Mouse (Mus musculus) E14TG2a.4 (cell line): ENCODE measurements around the gene C2.
A peak's percentile ranks its signal among the peaks of the same experiment; 100 is the strongest.

ENCODE experiments used
- H3K27me3 ChIP-seq: 2 replicates; pipeline ENCODE4 v1.6.1; 2014; ENCODE audit warnings: low read length, control low read depth; ENCODE audit not compliant: insufficient read depth
- H3K36me3 ChIP-seq: 2 replicates; pipeline ENCODE4 v1.6.1; 2014; ENCODE audit warnings: low read length, control low read depth; ENCODE audit not compliant: insufficient read depth
- H3K4me1 ChIP-seq: replicated peaks from 2 replicates; pipeline ENCODE4 v1.6.1; 2014; ENCODE audit warnings: low read depth, low read length, control low read depth
- H3K4me3 ChIP-seq: replicated peaks from 2 replicates; pipeline ENCODE4 v1.5.1; 2014; ENCODE audit warnings: mild to moderate bottlenecking, low read length
- H3K9me3 ChIP-seq: 2 replicates; pipeline ENCODE4 v1.6.1; 2014; ENCODE audit warnings: low read length, control low read depth
- CTCF ChIP-seq: conservative IDR thresholded peaks from 2 replicates; pipeline ENCODE4 v1.5.1; 2014; ENCODE audit warnings: low read length
- NANOG ChIP-seq: IDR thresholded peaks from 2 replicates; pipeline ENCODE4 v1.6.1; 2014; ENCODE audit warnings: borderline replicate concordance, low read length, mixed read lengths
- POU5F1 ChIP-seq: IDR thresholded peaks from 2 replicates; pipeline ENCODE4 v1.6.1; 2014; ENCODE audit warnings: low read length, borderline replicate concordance

C2 gene

DNA sequence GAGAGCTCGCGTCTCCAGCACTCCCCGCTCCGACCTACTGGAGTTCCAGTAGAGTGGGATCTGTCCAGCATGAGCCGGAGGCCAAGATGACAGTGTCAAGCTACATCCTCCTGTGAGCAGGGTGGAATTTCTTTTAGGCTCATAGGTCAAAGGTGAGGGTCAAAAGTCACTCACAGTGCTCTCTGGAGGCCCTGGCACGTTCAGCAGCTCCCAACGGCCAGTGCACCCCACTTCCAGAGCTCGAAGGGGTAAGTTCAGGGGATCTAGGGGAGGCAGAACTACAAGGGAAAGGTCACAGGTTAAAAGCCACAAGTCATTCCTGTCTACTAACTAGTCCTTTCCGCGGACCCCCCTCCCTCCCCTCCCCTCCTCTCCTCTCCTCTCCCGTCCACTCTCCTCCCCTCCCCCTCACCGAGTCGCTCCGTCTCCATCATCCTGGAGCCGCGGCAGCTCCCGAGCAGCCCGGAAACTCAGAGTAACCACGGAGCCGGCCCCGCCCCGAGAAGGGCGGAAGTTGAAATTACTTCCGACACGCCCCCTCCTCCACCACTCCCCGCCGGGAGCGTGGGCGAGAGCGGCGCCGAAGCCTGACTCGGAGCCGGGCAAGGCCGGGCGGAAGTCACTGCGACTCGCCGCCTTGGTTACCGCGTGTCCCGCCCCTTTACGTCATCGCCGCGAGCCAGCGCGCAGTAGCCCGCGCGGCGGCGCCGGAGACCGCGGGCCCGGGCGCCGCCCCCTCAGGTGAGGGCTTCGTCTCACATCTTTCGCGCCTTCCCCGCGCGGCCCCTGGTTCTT lies 48.1 kb downstream of the C2 start, which contains the start of the genes Skiv2l and Nelfe:
Gene Skiv2l (minus strand): TSS at position 489 of the 795 bp plus-strand sequence.
Gene Nelfe (plus strand): TSS at position 670 of the 795 bp plus-strand sequence.
- peak within 1 kb of the TSS; percentile 99 for H3K4me3 ChIP-seq
- H3K9me3 ChIP-seq: no peaks in the 10 kb centered on the region
- TF ChIP-seq NANOG (no peak), POU5F1 (no peak), CTCF (no peak)
- H3K4me1 ChIP-seq: peaks cover 38% of the 10 kb centered on the region
- no peaks in the 10 kb centered on the region for H3K27me3 ChIP-seq
- H3K36me3 ChIP-seq: peaks cover 75% of the 10 kb centered on the region

DNA sequence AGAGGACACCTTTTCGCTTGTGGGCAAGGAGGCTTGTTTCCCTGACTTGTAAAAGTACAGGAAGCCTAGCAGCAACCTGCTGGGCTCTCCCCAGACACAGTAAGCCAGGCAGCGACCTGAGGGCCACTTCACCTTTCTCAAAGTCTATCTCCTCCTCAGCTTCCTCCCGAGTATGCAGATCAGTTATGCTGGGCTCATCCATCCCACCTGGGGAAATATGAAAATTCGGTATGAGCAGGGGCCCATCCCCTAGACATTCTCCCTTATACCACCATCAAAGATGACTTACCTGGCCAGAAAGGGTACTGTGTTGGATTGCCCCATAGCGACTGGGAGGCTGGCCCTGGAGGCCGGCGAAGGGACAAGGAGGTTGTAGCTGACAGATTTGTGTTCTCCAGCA lies 50.5 kb downstream of the C2 start:
- no peaks in the 10 kb centered on the region for H3K27me3 ChIP-seq
- peaks cover 29% of the 10 kb centered on the region for H3K4me1 ChIP-seq
- H3K9me3 ChIP-seq: no peaks in the 10 kb centered on the region
- peaks cover 75% of the 10 kb centered on the region for H3K36me3 ChIP-seq
- H3K4me3 ChIP-seq: no peak overlapping the region
- TF ChIP-seq NANOG (no peak), POU5F1 (no peak), CTCF (no peak)

DNA sequence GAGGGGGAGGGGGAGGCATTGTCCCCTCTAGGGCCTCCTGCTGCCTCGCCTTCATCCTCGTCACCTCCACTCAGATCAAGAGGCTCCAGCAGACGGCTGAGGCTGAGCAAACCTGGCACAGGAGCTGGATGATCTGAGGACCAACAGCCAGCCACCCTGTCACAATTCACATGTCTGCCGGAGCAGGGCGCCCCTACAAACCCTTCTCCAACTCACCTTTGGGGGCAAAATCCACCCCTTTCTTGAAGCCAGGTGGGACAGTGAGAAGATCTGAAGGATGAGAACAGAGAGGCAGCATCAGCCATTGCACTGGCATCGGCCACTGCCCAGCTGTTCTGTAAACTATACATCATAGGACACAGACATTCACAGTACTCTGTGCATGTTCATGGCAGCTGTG lies 50.9 kb downstream of the C2 start:
- no peak overlapping the region for H3K4me3 ChIP-seq
- H3K4me1 ChIP-seq: peaks cover 29% of the 10 kb centered on the region
- no peaks in the 10 kb centered on the region for H3K9me3 ChIP-seq
- peaks cover 75% of the 10 kb centered on the region for H3K36me3 ChIP-seq
- no peaks in the 10 kb centered on the region for H3K27me3 ChIP-seq
- no peak for TF ChIP-seq POU5F1
- TF ChIP-seq CTCF: no peak
- no peak for TF ChIP-seq NANOG

DNA sequence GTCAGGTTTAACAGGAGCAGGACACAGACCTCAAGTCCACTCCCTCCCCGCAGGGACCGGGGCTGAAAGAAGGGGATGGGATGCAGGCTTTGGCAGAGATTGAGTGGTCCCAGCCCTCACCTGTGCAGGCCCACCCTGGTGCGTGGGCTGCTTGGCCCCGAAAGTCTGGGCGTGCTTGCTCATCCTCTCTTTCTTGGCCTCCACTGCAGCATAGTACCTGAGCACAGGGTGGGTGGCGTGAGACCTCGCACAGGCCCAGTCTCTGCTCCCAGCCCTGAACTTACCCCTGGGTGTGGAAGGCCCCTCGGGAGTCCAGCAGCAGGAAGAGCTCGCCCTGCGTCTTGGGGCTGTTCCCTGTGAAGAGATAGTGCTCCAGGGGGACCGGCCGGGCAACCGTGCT lies 53.2 kb downstream of the C2 start:
- Histone ChIP-seq H3K9me3 (no peaks in the 10 kb centered on the region), H3K36me3 (peaks cover 86% of the 10 kb centered on the region), H3K4me3 (no peak overlapping the region), H3K27me3 (no peaks in the 10 kb centered on the region), H3K4me1 (peaks cover 20% of the 10 kb centered on the region)
- TF ChIP-seq POU5F1: no peak
- no peak for TF ChIP-seq CTCF
- TF ChIP-seq NANOG: no peak

DNA sequence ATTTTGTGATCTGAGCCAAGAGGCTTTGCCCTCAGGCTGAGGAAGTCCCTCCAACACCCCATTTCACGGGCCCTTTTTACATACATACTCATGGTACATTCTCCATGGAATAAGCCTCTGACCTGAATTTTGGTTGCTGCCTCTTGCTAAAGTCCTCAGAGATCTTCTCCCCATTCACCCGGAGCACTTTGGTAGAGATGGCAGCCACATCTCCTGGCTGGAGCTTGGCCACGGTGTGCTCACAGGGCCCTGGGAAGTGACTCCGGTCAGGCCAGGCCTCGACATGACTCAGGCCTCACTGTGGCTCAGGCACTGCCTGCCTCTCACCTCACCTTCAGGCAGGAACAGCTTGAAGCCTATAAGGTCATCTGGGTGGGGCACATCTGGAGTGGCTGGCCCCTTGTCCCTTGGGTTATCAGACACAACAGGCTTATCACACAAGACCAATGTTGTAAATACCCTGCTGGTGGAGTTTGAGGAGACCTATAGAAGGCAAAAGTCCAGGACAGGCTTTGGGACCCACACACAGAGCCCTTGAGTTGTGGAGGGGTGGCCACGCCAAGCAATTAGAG lies 57.2 kb downstream of the C2 start:
- H3K4me3 ChIP-seq: no peak overlapping the region
- H3K36me3 ChIP-seq: peaks cover 80% of the 10 kb centered on the region
- TF ChIP-seq CTCF (no peak), POU5F1 (no peak), NANOG (no peak)
- H3K9me3 ChIP-seq: no peaks in the 10 kb centered on the region
- H3K4me1 ChIP-seq: peaks cover 41% of the 10 kb centered on the region
- no peaks in the 10 kb centered on the region for H3K27me3 ChIP-seq

DNA sequence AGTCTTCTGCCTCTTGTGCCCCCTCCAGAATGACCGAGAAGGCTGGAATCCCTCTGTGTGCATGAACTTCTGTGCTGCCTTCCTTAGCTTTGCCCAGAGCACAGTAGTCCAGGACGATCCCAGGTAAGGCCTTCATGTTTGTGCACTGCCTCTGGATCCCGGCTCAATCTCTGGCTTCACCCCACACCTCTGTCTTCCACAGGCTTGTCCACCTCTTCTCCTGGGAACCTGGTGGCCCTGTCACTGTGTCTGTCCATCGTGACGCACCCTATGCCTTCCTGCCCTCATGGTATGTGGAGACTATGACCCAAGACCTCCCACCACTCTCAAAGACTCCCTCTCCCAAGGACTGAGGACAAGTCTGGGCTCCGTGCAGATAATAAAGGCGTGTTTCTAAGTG lies 59.3 kb downstream of the C2 start:
- H3K4me1 ChIP-seq: peaks cover 45% of the 10 kb centered on the region
- no peak for TF ChIP-seq POU5F1
- TF ChIP-seq CTCF: no peak
- TF ChIP-seq NANOG: no peak

DNA sequence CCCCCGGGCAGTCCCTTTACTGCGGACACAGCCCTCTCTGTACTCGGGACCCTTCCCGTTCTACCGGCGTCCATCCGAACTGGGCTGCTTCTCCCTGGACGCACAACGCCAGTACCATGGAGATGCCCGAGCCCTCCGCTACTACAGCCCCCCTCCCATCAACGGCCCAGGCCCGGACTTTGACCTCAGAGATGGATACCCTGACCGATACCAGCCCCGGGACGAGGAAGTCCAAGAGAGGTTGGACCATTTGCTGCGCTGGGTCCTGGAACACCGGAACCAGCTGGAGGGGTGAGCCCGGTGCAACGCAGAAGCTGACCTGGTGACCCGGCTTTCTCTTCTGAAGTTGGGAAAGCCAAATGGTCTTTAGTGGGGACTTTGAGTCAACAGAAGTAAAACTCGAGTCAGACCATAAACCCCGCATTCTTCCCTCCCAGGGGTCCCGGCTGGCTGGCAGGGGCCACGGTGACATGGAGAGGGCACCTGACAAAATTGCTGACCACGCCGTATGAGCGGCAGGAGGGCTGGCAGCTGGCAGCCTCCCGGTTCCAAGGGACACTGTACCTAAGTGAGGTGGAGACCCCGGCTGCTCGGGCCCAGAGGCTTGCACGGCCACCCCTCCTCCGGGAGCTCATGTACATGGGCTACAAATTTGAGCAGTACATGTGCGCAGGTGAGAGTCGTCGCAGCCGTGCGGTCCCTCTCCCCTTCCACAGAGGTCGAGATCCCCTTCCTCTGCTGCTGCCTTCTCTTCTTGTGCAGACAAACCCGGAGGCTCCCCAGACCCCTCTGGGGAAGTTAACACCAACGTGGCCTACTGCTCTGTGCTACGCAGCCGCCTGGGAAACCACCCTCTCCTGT lies 60.4 kb downstream of the C2 start:
- H3K9me3 ChIP-seq: no peaks in the 10 kb centered on the region
- H3K4me1 ChIP-seq: peaks cover 45% of the 10 kb centered on the region
- peak overlapping the region; percentile 94 for H3K4me3 ChIP-seq
- H3K36me3 ChIP-seq: peaks cover 69% of the 10 kb centered on the region
- H3K27me3 ChIP-seq: no peaks in the 10 kb centered on the region
- TF ChIP-seq POU5F1 (no peak), NANOG (no peak), CTCF (no peak)

More for the DNA sequence above, 59.3 kb downstream of the C2 start:
- Histone ChIP-seq H3K36me3 (peaks cover 70% of the 10 kb centered on the region), H3K9me3 (no peaks in the 10 kb centered on the region), H3K27me3 (no peaks in the 10 kb centered on the region), H3K4me3 (peak overlapping the region; percentile 41)

DNA sequence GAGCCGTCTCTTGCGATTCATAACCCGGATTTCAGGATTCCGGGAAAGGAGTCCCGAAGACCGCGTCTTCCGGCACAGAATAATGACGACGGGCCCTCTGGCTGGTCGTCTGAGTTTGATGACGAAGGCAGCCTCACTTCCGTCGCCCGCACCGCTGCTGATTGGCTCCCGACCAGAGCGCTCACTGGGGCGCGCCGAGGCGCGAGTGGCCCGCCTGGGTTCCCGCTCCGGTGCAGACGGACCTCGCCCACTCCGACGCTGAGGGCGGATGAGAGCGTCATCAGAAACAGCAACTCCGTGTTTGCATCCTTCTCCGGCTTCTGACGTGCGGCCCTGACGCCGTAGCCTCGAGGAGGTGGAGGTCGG lies 61.2 kb downstream of the C2 start, which contains the start of the genes Stk19 and Dxo:
Gene Stk19 (minus strand): TSS at position 90 of the 366 bp plus-strand sequence.
Gene Dxo (plus strand): TSS at position 164 of the 366 bp plus-strand sequence.
- Histone ChIP-seq H3K4me1 (peaks cover 45% of the 10 kb centered on the region), H3K27me3 (no peaks in the 10 kb centered on the region), H3K9me3 (no peaks in the 10 kb centered on the region), H3K4me3 (peak within 1 kb of the TSS; percentile 94), H3K36me3 (peaks cover 69% of the 10 kb centered on the region)
- TF ChIP-seq NANOG: no peak
- TF ChIP-seq POU5F1: no peak
